Mouse (Mus musculus) skeletal muscle tissue, adult 2 months (tissue): ENCODE data around the gene Ier5l.

ENCODE experiments used
- DNase-seq: peaks from one replicate; pipeline ENCODE4 v3.0.0-alpha.2; 2012; ENCODE audit warnings: low read depth, low spot score

Ier5l gene

GRCm38 (mm10) chr2:30441518-30442497, 32.2 kb downstream of the Ier5l start:
- DNase-seq, result peak; percentile 98

GRCm38 (mm10) chr2:30440701-30441517, 33.1 kb downstream of the Ier5l start:
- DNase-seq, result peak; percentile 87

DNA sequence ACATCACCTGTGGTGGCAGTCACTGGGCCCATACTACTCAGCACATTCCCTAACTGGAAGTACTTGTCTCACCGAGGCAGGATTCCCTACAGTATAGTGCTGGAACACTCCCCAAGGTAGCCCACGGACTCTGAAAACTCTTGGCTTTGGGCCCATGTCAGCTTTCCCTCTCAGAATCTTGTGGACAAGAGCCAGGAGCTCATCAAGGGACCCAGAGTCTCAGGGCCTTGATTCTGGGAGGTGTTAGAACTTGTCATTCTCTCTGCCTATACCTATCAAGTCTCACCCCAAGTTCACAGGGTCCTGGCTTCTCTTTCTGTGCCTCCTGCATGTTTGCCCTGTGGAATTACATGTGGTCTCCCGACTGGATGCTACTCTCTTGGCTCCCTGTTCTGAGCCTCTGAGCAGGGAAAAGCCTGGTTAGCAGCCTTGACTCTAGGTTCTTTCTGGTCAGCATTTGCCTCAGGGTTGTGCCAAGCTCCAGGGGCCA, 33.8 kb downstream of the Ier5l start:
- no peak for DNase-seq

GRCm38 (mm10) chr2:30439631-30440030, 34.4 kb downstream of the Ier5l start:
- DNase-seq, result no peak

DNA sequence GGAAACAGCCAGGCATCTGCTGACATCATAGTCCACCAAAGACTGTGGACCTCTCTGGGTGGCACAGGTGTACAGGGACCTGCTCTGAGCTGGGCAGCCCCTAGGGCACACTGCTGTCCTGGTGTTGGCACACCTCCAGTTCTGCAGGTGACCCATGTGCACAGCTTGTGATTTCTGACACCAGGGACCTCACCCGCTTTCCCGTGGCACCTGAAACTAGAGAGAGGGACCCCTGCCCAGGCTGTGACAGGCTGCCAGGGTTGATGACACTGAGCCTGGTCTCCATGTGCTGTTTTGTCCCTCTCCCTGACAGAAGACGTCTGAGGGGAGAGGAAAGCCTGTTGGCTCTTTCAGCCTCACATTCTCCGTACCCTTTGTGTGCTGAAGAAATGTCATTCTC, 36.2 kb downstream of the Ier5l start:
- DNase-seq, result no peak

DNA sequence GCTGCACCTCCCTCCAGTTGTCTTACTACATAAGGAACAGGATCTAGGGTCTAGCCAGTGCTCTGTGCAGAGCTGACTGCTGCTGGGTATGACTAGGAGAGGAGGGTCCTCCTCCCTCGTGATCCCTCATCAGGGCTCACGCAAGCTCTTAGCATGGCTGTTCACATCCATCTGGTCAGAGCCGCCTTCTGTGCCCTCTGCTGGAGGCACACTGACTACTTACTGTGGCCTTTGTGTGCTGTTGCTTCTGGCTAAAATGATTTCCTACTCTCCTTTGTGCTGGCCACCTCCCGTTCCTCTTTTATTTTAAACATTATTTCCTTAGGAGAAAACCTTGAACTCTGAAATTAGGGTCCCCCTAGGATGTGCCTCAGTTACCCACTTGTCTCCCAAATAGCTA, 37.2 kb downstream of the Ier5l start:
- no peak for DNase-seq

DNA sequence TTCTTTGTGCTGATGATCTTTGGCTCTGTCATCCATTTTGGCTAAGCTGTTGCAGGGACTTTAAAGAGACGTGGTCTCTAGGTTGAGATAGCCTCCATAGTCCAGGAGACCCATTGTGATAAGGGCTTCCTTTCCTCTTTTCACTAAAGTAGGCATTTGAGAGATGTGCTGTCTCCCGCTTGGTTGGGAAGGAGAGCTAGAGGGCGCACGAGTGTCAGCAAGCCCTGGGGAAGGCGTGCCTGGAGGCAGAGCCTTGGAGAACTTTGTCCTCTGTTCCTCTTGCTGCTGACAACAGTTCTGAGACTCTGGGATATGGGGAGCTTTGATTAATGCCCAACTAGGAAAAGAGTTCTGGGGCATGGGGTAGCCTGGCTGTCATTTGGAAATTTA, 37.9 kb downstream of the Ier5l start:
- DNase-seq, result no peak

DNA sequence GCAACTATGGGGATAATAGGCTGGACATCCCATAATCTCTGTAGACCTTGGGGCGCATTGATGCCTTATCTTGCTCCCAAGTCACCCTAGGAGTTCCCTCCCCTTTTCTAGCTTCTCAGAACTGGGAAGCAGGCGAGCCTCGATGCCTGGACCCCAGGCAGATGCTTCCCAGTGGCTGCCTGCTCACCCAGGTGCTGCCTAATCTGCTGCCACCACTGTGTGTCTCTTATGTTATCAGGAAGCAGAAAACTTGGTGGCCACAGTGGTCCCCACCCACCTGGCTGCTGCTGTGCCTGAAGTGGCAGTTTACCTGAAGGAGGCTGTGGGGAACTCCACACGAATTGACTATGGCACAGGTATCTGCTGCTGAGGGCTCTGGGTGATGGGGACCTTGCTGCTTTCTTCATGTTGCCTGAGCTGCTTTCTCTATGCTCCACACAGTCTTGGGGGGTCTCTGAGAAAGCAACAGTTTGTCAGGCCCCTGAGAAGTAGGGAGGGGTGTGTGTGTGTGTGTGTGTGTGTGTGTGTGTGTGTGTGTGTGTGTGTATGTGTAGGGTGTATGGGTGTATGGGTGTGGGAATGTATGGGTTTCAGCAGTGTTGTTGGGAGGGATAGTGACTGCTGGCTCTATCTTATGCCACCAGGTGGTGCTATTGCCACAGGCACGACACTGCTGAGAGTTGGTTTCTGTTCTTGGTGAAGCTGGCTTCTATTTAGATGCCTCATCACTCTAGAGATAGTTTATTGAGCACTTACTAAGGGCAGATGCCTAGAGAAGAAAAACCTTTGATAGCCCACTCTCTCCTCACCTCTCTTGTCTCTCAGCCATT, 38.5 kb downstream of the Ier5l start:
- peak; percentile 70 for DNase-seq

DNA sequence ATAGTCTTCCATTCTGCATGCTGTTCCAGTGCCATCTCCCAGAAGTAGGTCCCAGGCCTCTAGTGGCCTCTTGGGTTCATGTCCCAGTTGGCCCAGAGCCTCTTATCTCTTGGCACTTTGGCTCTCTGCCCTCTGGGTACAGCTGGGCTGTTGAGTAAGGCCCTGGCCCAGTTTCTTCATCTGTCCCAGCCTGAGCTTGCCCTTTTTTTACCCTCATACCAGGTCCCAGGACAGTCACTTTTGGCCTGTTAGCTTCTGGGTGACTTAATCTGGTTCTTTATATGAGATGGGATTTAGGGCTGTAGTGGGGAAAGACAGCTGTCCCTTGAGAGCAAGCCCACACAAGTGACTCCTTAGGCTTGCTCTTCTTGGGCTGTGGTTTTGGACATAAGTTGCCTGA, 44.9 kb downstream of the Ier5l start:
- peak; percentile 88 for DNase-seq
